Mouse (Mus musculus) forebrain, embryonic 11.5 days (tissue): ENCODE results near the gene Dus2. TPM values are rescaled to one million over a fixed set of nuclear protein-coding genes. Genes with fewer than 3 reads are reported as not detected.

Source experiments
- ATAC-seq: fragments of 200-750 bp; cut with Nextera tagmentation; replicated peaks from 2 replicates; pipeline ENCODE4 v1.8.0; 2017; ENCODE audit warnings: moderate TSS enrichment; ENCODE audit not compliant: low FRiP score
- DNase-seq: peaks from one replicate; pipeline ENCODE4 v3.0.0-alpha.2; 2017; ENCODE audit warnings: low spot score
- H3K27ac ChIP-seq: fragments of 300-500 bp; sonication (generic); 2 replicates; pipeline ENCODE4 v1.5.1; 2014; ENCODE audit warnings: low read depth, low read length
- H3K27me3 ChIP-seq: fragments of 300-500 bp; sonication (generic); 2 replicates; pipeline ENCODE4 v1.6.1; 2014; ENCODE audit warnings: mild to moderate bottlenecking, low read length, mixed read lengths; ENCODE audit not compliant: control insufficient read depth, insufficient read depth
- H3K36me3 ChIP-seq: fragments of 300-500 bp; sonication (generic); 2 replicates; pipeline ENCODE4 v1.6.1; 2014; ENCODE audit warnings: mild to moderate bottlenecking, low read length, moderate library complexity, mixed read lengths; ENCODE audit not compliant: control insufficient read depth, insufficient read depth
- H3K4me1 ChIP-seq: fragments of 300-500 bp; sonication (generic); replicated peaks from 2 replicates; pipeline ENCODE4 v1.6.1; 2014; ENCODE audit warnings: low read length, mixed read lengths; ENCODE audit not compliant: control insufficient read depth, insufficient read depth
- H3K4me2 ChIP-seq: fragments of 300-500 bp; sonication (generic); 2 replicates; pipeline ENCODE4 v1.6.1; 2014; ENCODE audit warnings: low read depth, mild to moderate bottlenecking, low read length, moderate library complexity, mixed read lengths; ENCODE audit not compliant: severe bottlenecking
- H3K4me3 ChIP-seq: fragments of 300-500 bp; sonication (generic); 2 replicates; pipeline ENCODE4 v1.5.1; 2014; ENCODE audit warnings: low read depth, low read length
- H3K9ac ChIP-seq: fragments of 300-500 bp; sonication (generic); 2 replicates; pipeline ENCODE4 v1.6.1; 2014; ENCODE audit warnings: low read length
- H3K9me3 ChIP-seq: fragments of 300-500 bp; sonication (generic); 2 replicates; pipeline ENCODE4 v1.6.1; 2016; ENCODE audit warnings: low read length, mixed read lengths; ENCODE audit not compliant: control insufficient read depth
- WGBS: fragments of 180-500 bp; shearing (Covaris S2); extraction: QIAGEN DNeasy Blood & Tissue Kit; methylation state at CpG from one replicate; pipeline ENCODE4 v1.1.7; 2014; 5-methylcytosine and 5-hydroxymethylcytosine counted together
- polyA plus RNA-seq: library from polyadenylated mRNA; unstranded; fragments of >200 nt; fragmentation: Nextera tagmentation; extraction: Ambion mirVana; gene quantifications from 2 replicates; pipeline ENCODE4 v1.2.1, GENCODE M21; 2014

The Dus2 gene
- polyA plus RNA-seq, 1 experiment from 2014 or later: 16.5 TPM

DNA sequence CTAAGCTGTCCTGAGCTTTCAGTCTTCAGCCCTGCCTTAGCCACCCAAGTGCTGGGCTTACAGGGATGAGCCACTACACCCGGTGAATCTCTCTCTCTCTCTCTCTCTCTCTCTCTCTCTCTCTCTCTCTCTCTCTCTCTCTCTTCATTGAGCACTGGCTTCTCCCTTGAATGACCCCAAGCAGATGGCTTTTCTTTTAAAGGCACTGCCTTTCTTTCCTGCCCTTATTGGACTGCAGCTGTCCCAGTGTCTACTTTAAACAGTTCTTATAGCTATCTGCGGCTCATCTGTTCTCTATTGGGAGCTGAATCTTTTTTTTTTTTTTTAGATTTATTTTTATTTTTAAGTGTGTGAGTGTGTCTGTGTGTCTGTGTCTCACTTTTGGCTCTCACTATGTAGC lies 51.9 kb downstream of the Dus2 start:
- WGBS: 74% methylated on average over 2 of the region's 2 CpGs
- Histone ChIP-seq H3K36me3 (no peaks in the 10 kb centered on the region), H3K27ac (no peak overlapping the region), H3K4me1 (no peaks in the 10 kb centered on the region), H3K4me2 (no peak overlapping the region), H3K9me3 (no peaks in the 10 kb centered on the region), H3K4me3 (no peak overlapping the region), H3K27me3 (no peaks in the 10 kb centered on the region), H3K9ac (no peak overlapping the region)
- ATAC-seq (no peak), DNase-seq (no peak)

DNA sequence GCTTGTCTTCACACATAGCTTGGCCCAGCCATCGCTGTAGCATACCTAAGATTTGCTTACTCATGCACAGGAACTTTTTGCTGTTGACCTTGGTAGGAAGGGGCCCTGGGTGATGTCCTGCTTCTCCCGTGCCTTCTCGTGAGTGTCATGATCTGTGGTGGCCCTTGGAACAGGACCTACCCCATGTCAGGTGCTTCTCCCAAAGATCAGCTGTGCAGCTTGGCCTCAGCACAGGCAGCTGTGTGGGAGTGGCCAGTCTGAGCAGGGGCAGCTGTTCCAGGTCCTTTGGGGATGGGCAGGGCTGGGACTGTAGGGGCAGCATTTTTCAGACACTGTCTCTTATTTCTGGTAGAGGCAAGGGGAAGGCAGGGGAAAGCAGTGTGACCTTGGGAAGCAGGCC lies 53.0 kb downstream of the Dus2 start:
- H3K4me1 ChIP-seq: no peaks in the 10 kb centered on the region
- H3K9me3 ChIP-seq: no peaks in the 10 kb centered on the region
- no peaks in the 10 kb centered on the region for H3K36me3 ChIP-seq
- H3K4me2 ChIP-seq: no peak overlapping the region
- H3K27ac ChIP-seq: no peak overlapping the region
- H3K27me3 ChIP-seq: no peaks in the 10 kb centered on the region
- H3K4me3 ChIP-seq: no peak overlapping the region
- ATAC-seq (no peak), DNase-seq (no peak)
- H3K9ac ChIP-seq: no peak overlapping the region
- WGBS: 88% methylated on average over 3 of the region's 3 CpGs

DNA sequence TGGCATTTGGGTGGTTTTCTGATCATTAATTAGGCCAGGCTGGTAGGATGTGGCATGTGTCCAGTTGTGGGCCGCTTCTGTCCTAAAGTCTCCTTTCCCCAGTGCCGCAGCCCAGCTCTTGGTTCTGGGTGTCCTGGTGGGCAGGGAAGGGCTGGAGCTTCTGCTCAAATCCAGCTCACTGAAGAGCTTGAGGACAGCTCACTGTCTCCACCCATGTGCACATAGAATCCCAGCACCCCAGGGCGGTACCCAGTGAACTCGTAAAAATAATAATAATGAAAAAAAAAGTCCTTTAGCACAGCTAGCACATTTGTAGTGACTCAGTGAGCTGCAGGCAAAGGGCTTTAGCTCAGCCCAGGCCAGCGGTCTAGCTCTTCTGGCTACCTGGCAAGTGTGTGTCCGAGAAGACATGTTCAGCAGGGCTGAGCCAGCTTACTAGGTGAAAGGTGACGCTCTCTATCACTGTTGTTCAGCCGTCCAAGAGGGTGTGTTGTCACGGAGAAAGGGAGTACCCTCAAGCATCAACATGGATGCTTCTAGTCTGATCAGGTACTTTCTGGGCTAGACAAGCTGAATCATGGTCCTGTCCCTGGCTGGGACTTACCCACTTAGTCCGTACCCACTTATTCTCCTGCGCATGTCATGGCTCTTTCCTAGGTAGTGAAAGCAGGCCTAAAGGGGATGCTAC lies 55.9 kb downstream of the Dus2 start:
- 94% methylated on average over 11 of the region's 11 CpGs for WGBS
- Histone ChIP-seq H3K27me3 (no peaks in the 10 kb centered on the region), H3K36me3 (no peaks in the 10 kb centered on the region), H3K9me3 (no peaks in the 10 kb centered on the region), H3K4me2 (no peak overlapping the region), H3K4me3 (no peak overlapping the region), H3K9ac (no peak overlapping the region), H3K27ac (no peak overlapping the region), H3K4me1 (no peaks in the 10 kb centered on the region)
- ATAC-seq (no peak), DNase-seq (no peak)

DNA sequence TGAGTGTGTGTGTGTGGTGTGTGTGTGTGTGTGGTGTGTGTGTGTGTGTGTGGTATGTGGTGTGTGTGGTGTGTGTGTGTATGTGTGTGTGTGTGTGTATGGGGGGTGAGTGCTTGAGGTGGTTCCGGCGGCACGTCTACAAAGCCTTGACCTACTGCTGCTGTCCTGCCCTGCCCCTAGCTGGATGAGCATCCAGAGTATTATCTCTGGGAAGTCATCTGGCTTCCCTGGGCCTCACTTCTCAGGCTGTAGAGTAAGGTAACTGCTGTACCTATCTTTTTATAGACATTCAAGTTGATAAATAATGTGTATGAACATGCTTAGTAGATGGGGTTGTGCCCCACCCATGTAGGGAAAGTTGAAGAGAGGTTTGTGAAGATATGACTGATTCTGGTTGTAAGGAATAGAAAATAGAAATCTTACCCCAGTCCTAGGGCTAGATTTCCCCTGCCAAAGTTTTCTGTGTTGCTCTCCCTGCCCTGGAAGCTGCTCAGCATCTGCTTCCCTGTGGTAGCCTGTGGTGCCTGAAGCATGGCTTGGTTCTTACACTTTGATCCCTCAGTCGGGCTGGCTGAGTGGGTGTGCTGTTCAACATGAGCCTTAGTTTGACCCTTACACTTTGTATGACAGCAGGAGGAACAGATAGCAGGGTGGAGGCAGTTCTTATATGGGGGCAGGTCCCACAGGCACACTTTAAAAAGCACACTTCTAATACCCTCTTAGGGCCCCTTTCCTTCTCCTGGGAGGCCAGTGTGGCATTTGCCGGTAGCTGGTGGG lies 56.9 kb downstream of the Dus2 start:
- ATAC-seq (no peak), DNase-seq (no peak)
- no peaks in the 10 kb centered on the region for H3K36me3 ChIP-seq
- no peak overlapping the region for H3K27ac ChIP-seq
- no peaks in the 10 kb centered on the region for H3K27me3 ChIP-seq
- 79% methylated on average over 5 of the region's 5 CpGs for WGBS
- no peak overlapping the region for H3K4me3 ChIP-seq
- no peak overlapping the region for H3K9ac ChIP-seq
- no peaks in the 10 kb centered on the region for H3K9me3 ChIP-seq
- H3K4me2 ChIP-seq: no peak overlapping the region
- H3K4me1 ChIP-seq: no peaks in the 10 kb centered on the region

DNA sequence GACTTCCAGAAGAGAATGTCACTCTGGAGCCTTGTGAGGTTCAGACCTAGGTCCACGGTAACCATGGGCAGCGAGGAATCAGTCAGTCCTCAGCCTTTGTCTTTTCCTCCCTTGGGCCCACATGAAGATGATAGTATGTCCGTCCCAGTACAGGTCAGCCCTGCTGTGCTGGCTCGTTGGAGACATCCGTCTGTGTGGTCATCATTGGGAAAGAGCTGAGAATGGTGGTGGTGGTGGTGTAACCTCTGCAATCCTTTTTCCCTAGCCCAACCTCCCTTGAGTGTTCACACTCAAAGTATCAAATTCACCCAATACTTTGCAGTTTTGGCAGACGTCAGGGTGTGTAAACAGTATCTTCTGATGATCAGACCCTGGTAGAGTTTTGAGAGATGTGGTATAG lies 58.7 kb downstream of the Dus2 start:
- no peak for ATAC-seq
- Histone ChIP-seq H3K4me2 (no peak overlapping the region), H3K27ac (no peak overlapping the region), H3K9me3 (no peaks in the 10 kb centered on the region), H3K27me3 (no peaks in the 10 kb centered on the region), H3K4me1 (no peaks in the 10 kb centered on the region), H3K36me3 (no peaks in the 10 kb centered on the region), H3K4me3 (no peak overlapping the region), H3K9ac (no peak overlapping the region)
- 90% methylated on average over 6 of the region's 6 CpGs for WGBS
- no peak for DNase-seq

DNA sequence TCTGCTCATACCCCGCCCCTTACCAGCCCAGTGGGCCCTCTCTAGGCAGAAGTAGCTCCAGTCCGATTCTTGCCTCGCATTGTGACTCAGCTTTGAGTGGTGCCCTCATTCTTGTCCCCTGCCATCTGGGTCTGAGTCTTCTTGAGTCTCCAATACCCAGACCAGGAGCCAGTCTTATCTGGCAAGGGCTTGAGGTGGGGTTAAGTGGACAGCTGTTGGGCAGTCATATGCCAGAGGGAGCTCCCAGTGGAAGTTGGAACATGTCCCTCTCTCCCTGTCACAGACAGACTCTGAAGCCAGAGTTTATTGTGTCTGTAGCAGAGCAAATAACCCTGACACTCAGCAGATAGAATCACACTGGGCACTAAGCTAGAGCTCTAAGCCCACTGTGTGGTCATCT lies 59.9 kb downstream of the Dus2 start:
- no peak overlapping the region for H3K27ac ChIP-seq
- H3K27me3 ChIP-seq: no peaks in the 10 kb centered on the region
- no peaks in the 10 kb centered on the region for H3K4me1 ChIP-seq
- no peak overlapping the region for H3K4me3 ChIP-seq
- 87% methylated on average over 3 of the region's 3 CpGs for WGBS
- H3K36me3 ChIP-seq: no peaks in the 10 kb centered on the region
- no peak for DNase-seq
- H3K4me2 ChIP-seq: no peak overlapping the region
- no peaks in the 10 kb centered on the region for H3K9me3 ChIP-seq
- no peak overlapping the region for H3K9ac ChIP-seq
- no peak for ATAC-seq

DNA sequence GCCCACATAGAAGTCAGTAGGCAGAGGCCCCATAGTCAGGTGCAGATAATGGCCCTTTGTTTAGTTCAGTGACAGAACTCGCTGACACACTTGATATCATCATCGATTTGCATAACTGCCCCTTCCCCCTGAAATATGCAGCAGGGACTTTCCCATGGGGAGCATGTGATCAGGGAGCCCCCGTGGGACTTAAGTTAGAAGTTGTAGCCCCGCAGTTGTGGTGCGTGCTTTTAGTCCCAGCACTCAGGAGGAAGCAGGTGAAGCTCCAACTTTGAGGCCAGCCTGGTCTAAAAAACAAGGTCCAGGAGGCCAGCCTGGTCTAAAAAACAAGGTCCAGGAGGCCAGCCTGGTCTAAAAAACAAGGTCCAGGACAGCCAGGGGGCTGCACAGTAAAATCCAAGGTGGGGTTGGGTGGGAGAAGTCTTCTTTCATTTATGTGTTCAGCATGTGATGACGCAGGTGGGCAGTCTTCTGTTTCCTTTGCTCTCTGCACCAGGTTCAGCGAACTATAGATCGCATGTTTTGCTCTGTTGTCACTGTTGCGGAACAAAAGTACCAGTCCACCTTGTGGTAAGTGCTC lies 61.5 kb downstream of the Dus2 start:
- Histone ChIP-seq H3K36me3 (no peaks in the 10 kb centered on the region), H3K9me3 (no peaks in the 10 kb centered on the region)

DNA sequence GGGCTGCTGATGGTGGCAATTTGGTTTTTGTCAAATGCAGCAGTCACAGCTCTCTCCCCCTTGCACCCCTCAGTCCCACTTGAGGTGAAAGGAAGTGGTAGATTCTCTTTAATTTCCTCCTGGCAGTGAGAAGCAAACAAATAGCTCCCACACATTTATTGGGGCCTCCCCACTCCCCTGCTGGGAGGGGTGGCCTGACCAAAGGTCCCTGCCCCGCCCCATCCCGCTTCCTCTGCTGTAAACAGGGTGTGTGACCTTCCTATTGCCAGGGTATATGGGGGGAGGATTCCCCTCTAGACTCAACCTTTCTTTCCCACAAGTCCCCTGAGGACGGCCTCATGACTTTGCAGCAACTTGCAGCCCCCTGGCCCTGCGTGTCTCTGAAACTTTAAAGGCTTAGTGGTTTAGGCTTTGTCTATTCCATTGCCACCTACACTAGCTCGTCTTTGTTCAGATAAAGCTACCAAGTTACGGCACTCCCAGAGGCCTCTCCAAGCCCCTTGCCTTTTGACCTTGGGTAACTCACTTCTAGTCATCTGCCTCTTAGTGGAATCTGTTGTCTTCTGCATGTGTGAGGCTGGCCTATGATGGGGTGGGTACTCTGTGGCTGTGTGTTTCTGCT lies 63.2 kb downstream of the Dus2 start:
- Histone ChIP-seq H3K27ac (no peak overlapping the region), H3K36me3 (no peaks in the 10 kb centered on the region), H3K27me3 (no peaks in the 10 kb centered on the region), H3K4me3 (no peak overlapping the region), H3K4me1 (no peaks in the 10 kb centered on the region; the same call in 1 of the 2 replicates), H3K9ac (no peak overlapping the region), H3K9me3 (no peaks in the 10 kb centered on the region), H3K4me2 (no peak overlapping the region)
- 83% methylated on average over 6 of the region's 6 CpGs for WGBS
- no peak for ATAC-seq
- no peak for DNase-seq

More for the DNA sequence above, 61.5 kb downstream of the Dus2 start:
- DNase-seq (no peak), ATAC-seq (no peak)
- Histone ChIP-seq H3K27me3 (no peaks in the 10 kb centered on the region), H3K9ac (no peak overlapping the region), H3K4me3 (no peak overlapping the region), H3K27ac (no peak overlapping the region), H3K4me1 (no peaks in the 10 kb centered on the region), H3K4me2 (no peak overlapping the region)
- 91% methylated on average over 9 of the region's 9 CpGs for WGBS
